Mouse (Mus musculus): ENCODE data around the gene Rgs3. TPM values are rescaled to one million over a fixed set of nuclear protein-coding genes. Genes with fewer than 3 reads are reported as not detected.

Gene Rgs3
- total RNA-seq, 2 experiments from 2014 or later = 64.1 to 69.4 TPM

DNA sequence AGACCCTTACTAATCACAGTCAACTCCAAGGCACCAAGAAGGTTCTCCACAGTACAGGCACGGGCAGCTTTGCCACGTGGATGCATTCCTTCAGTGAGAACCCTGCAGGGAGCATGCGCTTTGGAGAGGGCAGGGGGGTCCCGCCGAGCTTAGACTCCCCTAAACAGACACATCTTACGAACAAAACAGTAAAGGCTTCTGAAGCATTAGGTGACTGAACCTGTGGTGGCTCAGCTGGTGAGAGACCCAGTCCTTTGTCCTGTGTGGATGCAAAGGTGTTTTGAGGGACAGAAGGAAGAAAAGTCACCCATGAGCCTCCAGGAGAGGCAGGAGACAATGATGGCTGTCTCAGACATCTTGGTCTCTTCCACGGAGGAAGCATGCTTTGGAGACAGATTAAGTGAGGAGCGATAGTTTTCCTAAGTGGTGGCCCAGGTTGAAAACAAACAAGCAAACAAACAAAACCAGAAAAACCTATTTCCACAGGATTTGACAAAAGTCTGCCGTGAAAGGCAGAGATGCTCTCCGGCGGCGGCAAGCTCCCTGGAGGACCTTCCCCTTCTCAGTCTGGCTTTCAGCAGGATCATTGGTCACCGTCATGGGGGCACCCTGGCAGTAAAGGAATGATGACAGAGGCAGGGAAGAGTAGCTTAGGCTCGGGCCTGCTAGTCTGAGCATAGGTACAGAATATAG is 100.4 kb downstream of the Rgs3 start:
- peak; percentile 21 for DNase-seq

GRCm38 (mm10) chr4:62660554-62660864 is 100.9 kb downstream of the Rgs3 start:
- DNase-seq = peak; percentile 56

DNA sequence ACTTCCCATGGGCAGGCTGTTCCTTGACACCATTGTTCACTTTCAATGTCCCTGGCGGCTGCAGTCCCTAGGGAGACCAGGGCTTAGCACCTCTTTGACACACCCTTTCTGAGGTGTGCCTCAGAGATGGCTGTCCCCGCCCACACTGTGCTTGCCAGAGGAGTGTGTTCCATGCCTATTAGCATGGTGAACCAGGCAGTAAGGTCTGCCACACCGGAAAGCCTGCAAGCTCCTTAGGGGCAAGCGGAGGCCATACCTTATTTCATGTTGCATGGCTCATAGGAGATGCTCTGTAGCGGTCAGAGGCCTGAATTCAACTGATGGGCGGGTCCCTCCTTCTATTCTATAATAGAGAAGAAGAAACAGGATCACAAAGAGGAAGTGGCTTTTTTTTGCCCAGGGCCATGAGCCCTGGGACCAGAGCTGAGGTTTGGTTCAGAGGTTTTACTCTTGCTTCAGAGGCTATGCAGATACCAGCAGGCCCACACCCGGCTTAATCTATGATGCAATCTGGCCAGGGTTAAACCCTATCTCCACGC is 101.7 kb downstream of the Rgs3 start:
- DNase-seq = peak; percentile 22

DNA sequence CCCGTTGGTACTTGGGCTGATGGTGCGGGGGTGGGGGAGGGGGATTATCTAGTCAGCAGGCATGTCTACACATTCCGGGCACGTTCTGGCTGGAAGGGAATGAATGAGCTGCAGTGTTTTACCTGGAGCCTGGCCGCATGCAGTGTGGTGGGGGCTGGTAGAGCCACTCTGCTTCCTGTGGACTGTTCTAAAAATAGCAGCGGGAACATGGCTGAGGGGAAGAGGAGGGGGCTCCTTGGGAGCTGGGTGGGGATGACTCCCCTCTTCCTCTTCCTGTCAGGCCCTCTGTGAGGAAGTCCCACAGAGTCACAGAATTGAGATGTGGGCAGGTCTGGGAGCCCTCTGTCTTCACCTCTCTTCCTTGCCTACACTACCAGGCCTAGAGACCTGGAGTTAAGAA is 103.7 kb downstream of the Rgs3 start:
- peak; percentile 55 for DNase-seq

DNA sequence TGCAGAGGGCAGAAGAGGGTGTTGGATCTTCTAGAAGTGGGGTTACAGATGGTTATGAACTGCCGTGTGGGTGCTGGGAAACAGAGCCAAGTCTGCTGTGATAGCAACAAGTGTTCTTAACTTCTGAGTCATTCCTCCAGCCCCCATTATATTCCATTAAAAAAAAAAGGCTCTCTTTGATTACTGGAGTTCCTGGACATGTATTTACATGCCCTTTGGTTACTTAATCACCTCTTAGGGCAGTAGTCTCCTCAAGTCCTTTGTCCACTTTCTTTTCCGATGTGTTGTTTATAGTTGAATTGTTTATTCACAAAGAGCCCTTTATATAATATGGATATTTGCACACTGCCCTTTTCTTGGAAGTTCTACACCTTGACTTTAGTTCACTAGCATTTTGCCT is 106.2 kb downstream of the Rgs3 start:
- no peak for DNase-seq

GRCm38 (mm10) chr4:62668666-62669065 is 109.0 kb downstream of the Rgs3 start:
- no peak for DNase-seq

- DNase-seq = peak; percentile 82
Measured at GRCm38 (mm10) chr4:62669094-62670071, 109.7 kb downstream of the Rgs3 start.

DNA sequence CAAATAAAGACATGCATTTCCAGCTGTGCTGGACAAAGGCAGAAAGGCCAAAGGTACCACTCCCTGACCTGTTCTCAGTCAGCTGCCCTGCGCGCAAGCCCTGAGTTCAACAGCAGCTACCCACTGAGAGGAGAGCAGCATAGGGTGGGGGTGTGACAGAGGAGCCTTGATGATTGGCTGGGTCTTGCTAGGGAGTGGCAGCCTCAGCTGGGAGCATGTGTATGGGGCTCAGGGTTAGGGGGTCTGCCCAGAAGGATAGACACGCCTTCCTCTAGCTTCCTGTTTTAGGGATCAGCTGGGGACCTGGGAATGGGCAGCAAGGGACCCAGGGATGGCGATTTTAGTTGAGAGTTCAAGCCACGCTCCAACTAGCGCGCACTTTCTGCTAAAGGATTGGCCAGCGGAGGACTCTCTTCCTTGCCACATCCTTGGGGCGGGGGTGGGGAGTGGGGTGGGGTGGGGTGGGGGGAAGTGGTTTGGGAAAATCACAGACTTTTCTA is 113.9 kb downstream of the Rgs3 start:
- no peak for DNase-seq

GRCm38 (mm10) chr4:62674031-62674995 is 114.7 kb downstream of the Rgs3 start:
- DNase-seq = peak; percentile 56

- no peak for DNase-seq
Measured at GRCm38 (mm10) chr4:62675394-62675793, 115.7 kb downstream of the Rgs3 start.

- DNase-seq = no peak
Measured at GRCm38 (mm10) chr4:62677047-62677737, 117.5 kb downstream of the Rgs3 start.

- DNase-seq = no peak
Measured at GRCm38 (mm10) chr4:62679157-62679556, 119.5 kb downstream of the Rgs3 start.

DNA sequence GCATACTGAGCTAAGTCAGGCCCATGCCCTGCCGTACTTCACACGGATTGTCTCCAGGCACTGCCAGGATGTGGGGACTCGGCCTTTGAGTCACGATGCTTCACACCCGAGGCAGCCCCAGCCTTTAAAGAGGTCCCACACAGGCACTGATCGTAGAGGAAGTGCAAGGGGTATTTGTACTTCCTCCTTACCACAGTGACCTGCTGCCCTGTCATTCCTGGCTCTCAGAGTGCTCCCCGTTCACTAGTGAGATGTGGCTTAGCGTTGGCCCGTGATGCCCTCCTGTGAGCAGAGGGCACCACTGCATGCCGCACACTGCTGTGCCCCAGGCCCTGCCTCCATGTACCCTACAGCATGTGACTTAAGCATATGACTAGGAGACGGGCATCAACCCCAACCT is 121.8 kb downstream of the Rgs3 start:
- DNase-seq = no peak

GRCm38 (mm10) chr4:62682371-62682770 is 122.7 kb downstream of the Rgs3 start:
- DNase-seq = no peak

- no peak for DNase-seq
Measured at GRCm38 (mm10) chr4:62683148-62683547, 123.5 kb downstream of the Rgs3 start.

- peak; percentile 83 for DNase-seq
Measured at GRCm38 (mm10) chr4:62684351-62684750, 124.7 kb downstream of the Rgs3 start.

DNA sequence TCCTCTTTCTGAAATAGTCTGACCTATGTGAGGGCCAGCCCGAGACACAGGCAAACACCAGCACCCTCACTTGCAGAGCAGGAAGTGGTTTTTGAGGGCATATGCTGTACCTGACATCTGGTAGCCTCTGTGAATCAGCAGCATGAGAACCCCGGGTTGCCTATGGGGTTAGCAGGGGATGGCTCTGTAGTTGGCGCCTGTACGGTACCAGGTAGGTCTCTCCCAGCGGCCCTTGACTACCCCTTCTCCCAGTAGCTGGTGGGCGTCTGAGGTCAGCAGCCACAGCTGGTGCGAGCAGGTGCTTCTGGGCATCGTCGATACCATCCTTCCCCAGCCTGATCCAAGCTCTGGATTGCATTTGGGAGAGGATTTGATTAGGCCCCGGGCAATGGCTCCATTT is 125.6 kb downstream of the Rgs3 start:
- DNase-seq = no peak

- no peak for DNase-seq
Measured at GRCm38 (mm10) chr4:62686769-62687168, 127.1 kb downstream of the Rgs3 start.

- no peak for DNase-seq
Measured at GRCm38 (mm10) chr4:62688142-62688541, 128.5 kb downstream of the Rgs3 start.

- peak; percentile 53 for DNase-seq
Measured at GRCm38 (mm10) chr4:62690997-62691396, 131.3 kb downstream of the Rgs3 start.

DNA sequence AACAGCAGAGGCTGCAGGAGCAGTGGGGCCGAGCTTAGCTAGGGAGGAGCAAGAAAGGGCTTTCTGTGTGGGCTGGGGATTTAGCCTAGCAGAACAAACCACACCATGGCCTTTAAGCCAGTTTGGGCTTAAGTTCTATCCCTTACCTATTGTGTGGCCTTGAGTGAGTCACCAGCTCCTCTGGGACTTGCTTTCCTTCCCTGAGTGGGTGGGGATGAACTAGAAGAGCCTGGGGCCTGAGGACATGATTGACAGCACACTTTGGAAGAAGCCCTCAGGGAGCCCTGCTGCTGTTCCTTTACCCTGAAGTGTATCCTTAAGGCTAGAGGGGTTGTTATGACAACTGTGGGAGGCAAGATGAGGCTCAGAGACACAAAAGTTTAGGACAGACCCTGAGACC is 132.0 kb downstream of the Rgs3 start:
- DNase-seq = no peak
